Mouse (Mus musculus) layer of hippocampus, adult 18-20 months (tissue): Measurements from ENCODE around the gene Chdh. TPM values are rescaled to one million over a fixed set of nuclear protein-coding genes. Genes with fewer than 3 reads are reported as not detected.

Experiments used
- DNase-seq, 2 experiments: peaks; one replicate each; pipeline ENCODE4 v3.0.0; 2022; ENCODE audit warnings: low spot score in 2 of 2
- microRNA-seq, 2 experiments: library from miRNA; unstranded; fragments of <30 nt; microRNA quantifications; one replicate each; pipeline ENCODE4 v1.2.0; 2021
- total RNA-seq, 2 experiments: library from RNA; stranded (reverse); gene quantifications; 2 replicates each; pipeline ENCODE4 v1.2.3; 2021

Gene Chdh
- total RNA-seq, 2 experiments from 2014 or later, result 3.2 TPM

- no peak for DNase-seq
Observed at GRCm38 (mm10) chr14:30054922-30055321, 46.1 kb downstream of the Chdh start.

GRCm38 (mm10) chr14:30056031-30056766 is 47.4 kb downstream of the Chdh start:
- DNase-seq, result peak; percentile 21 to 42

GRCm38 (mm10) chr14:30064864-30065263 is 56.0 kb downstream of the Chdh start:
- no peak for DNase-seq

- no peak for DNase-seq
Observed at GRCm38 (mm10) chr14:30066752-30067151, 57.9 kb downstream of the Chdh start.

GRCm38 (mm10) chr14:30068566-30068965 is 59.7 kb downstream of the Chdh start:
- DNase-seq, result no peak

GRCm38 (mm10) chr14:30075268-30075887 is 66.6 kb downstream of the Chdh start:
- DNase-seq, result no peak

GRCm38 (mm10) chr14:30078115-30078808 is 69.4 kb downstream of the Chdh start:
- DNase-seq, result no peak

- no peak for DNase-seq
Observed at GRCm38 (mm10) chr14:30079729-30080128, 70.9 kb downstream of the Chdh start.

Small RNA genes within 50 kb of the gene (microRNA-seq; reads per million reads assigned to microRNA genes)
- 0.20 to 0.99 reads per million in 2 experiments for gene Mir6947

Other genes starting within 250 kb of the Chdh start
- 100 to 1,000 TPM; 103 to 113 TPM for gene Selenok, start 40.7 kb upstream of the Chdh start, total RNA-seq
- gene Actr8, start 30.7 kb upstream of the Chdh start, total RNA-seq, result 10 to 100 TPM; 75.6 to 76.4 TPM
- gene Il17rb, start 127 bp upstream of the Chdh start, total RNA-seq, result 1 to 10 TPM; 1.0 to 1.3 TPM